Mouse (Mus musculus): ENCODE measurements around the gene Aars. TPM values are rescaled to one million over a fixed set of nuclear protein-coding genes. Genes with fewer than 3 reads are reported as not detected.
"Not testable (repeated sequence)": the region's sequence is repeated elsewhere in the genome, so short reads cannot be mapped to it uniquely, and the experiment has no call there.

Gene Aars
- total RNA-seq, 2 experiments from 2014 or later: 90.2 to 103 TPM

DNA sequence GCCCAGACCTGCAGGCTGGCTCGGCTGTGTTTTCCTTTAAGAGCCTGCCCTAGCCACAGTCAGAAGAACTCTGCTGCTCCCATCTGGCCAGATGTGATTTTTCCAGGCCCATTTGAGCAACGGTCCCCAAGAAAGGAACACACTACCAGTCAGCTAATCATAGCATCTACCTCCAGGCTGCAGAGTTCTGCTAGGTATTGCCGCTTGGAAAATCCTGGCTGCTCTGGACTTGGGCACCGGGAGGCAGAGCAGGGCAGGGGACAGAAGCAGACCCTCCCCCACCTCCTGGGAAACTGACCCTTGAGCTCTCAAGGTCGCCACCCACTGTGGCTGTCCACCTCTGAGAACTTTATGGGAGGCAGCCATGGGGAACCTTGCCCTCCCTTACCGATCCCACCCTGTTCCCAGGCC, 46.9 kb downstream of the Aars start:
- Histone ChIP-seq H3K27ac (no peak overlapping the region), H3K4me3 (no peak overlapping the region)
- intact Hi-C loops (cut with DNase I): no loop called here
- TF ChIP-seq CTCF (IDR thresholded peaks at IDR 0.05): peak; percentile 21; the same call in 1 of the 2 replicates
- no peak for DNase-seq (ENCODE audit: extremely low spot score in 1 of 2, low spot score in 2 of 2)

GRCm38 (mm10) chr8:111081580-111082258, 48.8 kb downstream of the Aars start:
- no peak overlapping the region for H3K4me3 ChIP-seq
- intact Hi-C loops (cut with DNase I): no loop called here
- no peak for DNase-seq (ENCODE audit: extremely low spot score in 1 of 2, low spot score in 2 of 2)
- H3K27ac ChIP-seq: no peak overlapping the region
- no peak for TF ChIP-seq CTCF (IDR thresholded peaks at IDR 0.05)

DNA sequence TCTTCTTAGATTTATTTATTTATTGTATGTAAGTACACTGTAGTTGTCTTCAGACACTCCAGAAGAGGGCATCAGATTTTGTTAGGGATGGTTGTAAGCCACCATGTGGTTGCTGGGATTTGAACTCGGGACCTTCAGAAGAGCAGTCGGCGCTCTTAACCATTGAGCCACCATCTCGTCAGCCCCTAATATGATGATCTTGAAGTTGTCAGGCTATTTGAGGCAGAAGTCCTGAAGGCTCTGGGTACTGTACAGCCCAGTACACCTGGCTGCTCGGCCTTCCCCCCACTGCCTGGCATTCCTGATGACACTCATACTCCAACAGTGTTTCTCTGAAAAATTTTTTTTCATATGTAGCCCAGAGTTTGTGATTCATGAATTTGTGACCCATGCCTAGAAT, 51.0 kb downstream of the Aars start:
- H3K4me3 ChIP-seq; DNase-seq (ENCODE audit: extremely low spot score in 1 of 2, low spot score in 2 of 2); intact Hi-C loops (cut with DNase I); H3K27ac ChIP-seq: not testable (repeated sequence)

GRCm38 (mm10) chr8:111090126-111090525, 57.2 kb downstream of the Aars start:
- peak; percentile 64 to 79 for DNase-seq (ENCODE audit: extremely low spot score in 1 of 2, low spot score in 2 of 2)
- H3K27ac ChIP-seq: no peak overlapping the region
- TF ChIP-seq CTCF (IDR thresholded peaks at IDR 0.05): peak; percentile 85
- H3K4me3 ChIP-seq: no peak overlapping the region
- intact Hi-C loops (cut with DNase I): loop anchor here (1.0 to 5.0 kb wide), 3 partner anchors 34 to 338 kb away; partner anchors contain the start of genes Cog4, Exosc6 and Sf3b3

DNA sequence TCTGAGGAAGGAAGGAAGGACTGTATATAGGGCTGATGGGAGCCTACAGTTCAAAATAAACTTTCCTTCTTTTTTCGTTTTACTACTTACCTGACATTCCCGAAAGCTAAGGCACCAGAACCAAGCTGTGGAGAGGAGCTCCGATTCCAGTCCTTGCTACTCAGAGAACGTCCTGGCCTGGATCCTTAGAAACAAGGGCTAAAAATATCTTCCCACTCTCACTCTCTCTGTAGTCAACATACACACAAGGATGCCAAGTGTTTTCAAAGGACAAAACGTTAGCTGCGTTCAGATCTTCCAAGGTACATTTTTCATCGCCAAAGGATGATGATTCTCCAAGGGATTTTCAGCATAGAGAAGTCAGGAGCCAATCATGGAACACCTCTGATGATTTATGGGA, 58.8 kb downstream of the Aars start:
- no peak overlapping the region for H3K4me3 ChIP-seq
- no peak for TF ChIP-seq CTCF (IDR thresholded peaks at IDR 0.05)
- DNase-seq (ENCODE audit: extremely low spot score in 1 of 2, low spot score in 2 of 2): no peak
- intact Hi-C loops (cut with DNase I): loop anchor here (5.0 kb wide), 2 partner anchors 244 to 339 kb away; partner anchors contain the start of genes Cog4 and Sf3b3
- no peak overlapping the region for H3K27ac ChIP-seq

DNA sequence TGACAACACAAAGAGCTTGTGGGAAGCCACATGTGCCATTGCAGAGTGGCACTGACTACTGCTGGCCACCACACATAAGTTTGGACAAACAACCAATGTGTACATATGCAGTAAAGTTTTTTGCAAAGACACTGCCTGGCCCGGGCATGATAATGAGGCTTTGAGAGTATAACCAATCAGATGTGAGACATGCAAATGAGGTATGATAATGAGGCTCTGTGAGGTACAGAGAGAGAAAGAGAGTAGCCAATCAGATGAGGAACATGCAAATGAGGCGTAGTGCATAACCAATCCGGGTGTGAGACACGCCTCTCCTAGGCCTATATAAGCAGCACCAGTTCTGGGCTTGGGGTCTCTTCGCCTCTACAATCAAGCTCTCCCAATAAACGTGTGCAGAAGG, 59.4 kb downstream of the Aars start, which contains the start of gene Clec18a:
TSS of gene Clec18a (minus strand) at position 101 of the 400 bp plus-strand sequence.
- H3K27ac ChIP-seq; H3K4me3 ChIP-seq; DNase-seq (ENCODE audit: extremely low spot score in 1 of 2, low spot score in 2 of 2): not testable (repeated sequence)
- intact Hi-C loops (cut with DNase I): loop anchor here (5.0 kb wide), 2 partner anchors 245 to 340 kb away; partner anchors contain the start of genes Cog4 and Sf3b3

DNA sequence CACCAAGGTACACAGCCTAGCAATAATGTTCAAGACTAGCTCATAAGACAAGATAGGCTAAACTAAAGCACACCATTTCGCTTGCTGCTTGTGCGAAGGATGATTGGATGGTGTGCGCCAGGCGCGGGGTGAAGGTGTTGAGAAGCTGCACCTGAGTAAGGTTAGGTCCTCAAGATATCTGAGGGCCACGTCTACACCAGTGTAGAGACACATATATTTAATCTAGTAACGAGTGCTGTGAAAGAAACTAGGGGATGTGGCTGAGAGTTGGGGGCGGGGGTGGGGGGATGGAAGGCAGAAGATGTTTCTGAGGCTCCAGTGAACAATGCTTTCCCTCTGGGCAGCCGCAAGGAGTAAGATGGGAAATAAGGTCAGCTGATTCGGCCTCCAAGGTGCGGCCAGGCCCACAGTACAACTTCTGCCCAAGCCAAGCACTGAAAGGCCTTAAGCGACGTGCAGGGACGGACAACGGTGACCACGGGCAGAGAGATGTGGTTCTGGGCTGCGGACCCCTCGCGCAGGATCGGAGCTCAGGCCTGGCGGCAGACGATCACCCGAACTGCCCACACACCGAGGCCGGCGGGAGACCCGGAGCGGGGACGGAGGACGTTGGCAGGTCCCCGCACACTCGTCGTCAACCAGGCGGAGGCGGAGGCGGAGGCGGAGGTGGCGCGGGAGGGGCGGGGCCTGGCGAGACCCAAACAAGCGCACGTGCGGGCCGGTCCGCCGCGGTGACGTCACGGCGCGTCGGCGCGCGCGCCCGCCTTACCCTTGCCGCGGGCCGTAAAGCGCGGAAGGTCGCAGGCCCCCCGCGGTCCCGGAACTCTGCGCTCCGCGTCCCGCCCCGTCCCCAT, 61.1 kb downstream of the Aars start, which contains the start of gene Pdpr:
TSS of gene Pdpr (plus strand) at position 766 of the 854 bp plus-strand sequence.
- DNase-seq (ENCODE audit: extremely low spot score in 1 of 2, low spot score in 2 of 2): peak; percentile 91 to 92
- intact Hi-C loops (cut with DNase I): loop anchor here (5.0 kb wide), 2 partner anchors 247 to 342 kb away; partner anchors contain the start of genes Cog4 and Sf3b3
- H3K27ac ChIP-seq: peak within 1 kb of the TSS; percentile 97
- peak within 1 kb of the TSS; percentile 89 for H3K4me3 ChIP-seq
- no peak for TF ChIP-seq CTCF (IDR thresholded peaks at IDR 0.05)

GRCm38 (mm10) chr8:111094719-111095302, 61.9 kb downstream of the Aars start:
- intact Hi-C loops (cut with DNase I): loop anchor here (5.0 kb wide), 3 partner anchors 47 to 343 kb away; partner anchors contain the start of genes Cog4 and Sf3b3
- Histone ChIP-seq H3K4me3 (peak overlapping the region; percentile 89), H3K27ac (peak overlapping the region; percentile 97)
- DNase-seq (ENCODE audit: extremely low spot score in 1 of 2, low spot score in 2 of 2): peak; percentile 16 to 17

Small RNA genes lying within 50 kb of the gene (microRNA-seq; reads per million reads assigned to microRNA genes)
- gene Gm24103 (0 reads per million in 2 experiments), gene Mir3473d (0.48 to 0.49 reads per million in 2 experiments)

Other genes with a start within 250 kb of the Aars start
- gene Il34, start 227.2 kb upstream of the Aars start, total RNA-seq (2021): 100 to 1,000 TPM; 103 TPM
- gene Cog4, start 186.5 kb upstream of the Aars start, total RNA-seq (2021): 10 to 100 TPM; 49.0 to 59.1 TPM
- gene Sf3b3, start 186.4 kb upstream of the Aars start, total RNA-seq (2021): 10 to 100 TPM; 61.8 to 66.5 TPM
- gene Fuk, start 130.7 kb upstream of the Aars start, total RNA-seq (2021): 10 to 100 TPM; 20.7 to 21.0 TPM
- 10 to 100 TPM; 88.4 to 97.4 TPM for gene St3gal2, start 113.2 kb upstream of the Aars start, total RNA-seq (2021)
- 10 to 100 TPM; 26.8 to 26.9 TPM for gene Ddx19a, start 35.3 kb upstream of the Aars start, total RNA-seq (2021)
- 10 to 100 TPM; 21.3 to 22.5 TPM for gene Ddx19b, start 1.4 kb upstream of the Aars start, total RNA-seq (2021)
- gene Exosc6, start 23.2 kb downstream of the Aars start, total RNA-seq (2021): not detected
- 1 to 10 TPM; 3.7 to 6.4 TPM for gene Clec18a, start 59.3 kb downstream of the Aars start, total RNA-seq (2021)
- gene Pdpr, start 61.5 kb downstream of the Aars start, total RNA-seq (2021): 10 to 100 TPM; 31.2 to 31.9 TPM
- 100 to 1,000 TPM; 146 to 148 TPM for gene Glg1, start 226.1 kb downstream of the Aars start, total RNA-seq (2021)